Mouse (Mus musculus) forebrain, embryonic 15.5 days (tissue): ENCODE measurements around the gene Fchsd2. TPM values are rescaled to one million over a fixed set of nuclear protein-coding genes. Genes with fewer than 3 reads are reported as not detected.

ENCODE experiments used
- ATAC-seq: fragments of 200-750 bp; cut with Nextera tagmentation; replicated peaks from 2 replicates; pipeline ENCODE4 v1.8.0; 2017; ENCODE audit warnings: mild to moderate bottlenecking, moderate TSS enrichment, moderate library complexity
- H3K27ac ChIP-seq: fragments of 300-500 bp; sonication (generic); replicated peaks from 2 replicates; pipeline ENCODE4 v1.5.1; 2015; ENCODE audit warnings: mild to moderate bottlenecking, inconsistent platforms
- H3K27me3 ChIP-seq: fragments of 300-500 bp; sonication (generic); 2 replicates; pipeline ENCODE4 v1.6.1; 2015; ENCODE audit warnings: inconsistent platforms
- H3K36me3 ChIP-seq: fragments of 300-500 bp; sonication (generic); 2 replicates; pipeline ENCODE4 v1.6.1; 2015; ENCODE audit warnings: mild to moderate bottlenecking, inconsistent platforms
- H3K4me1 ChIP-seq: fragments of 300-500 bp; sonication (generic); 2 replicates; pipeline ENCODE4 v1.6.1; 2015; ENCODE audit warnings: inconsistent platforms
- H3K4me2 ChIP-seq: fragments of 300-500 bp; sonication (generic); replicated peaks from 2 replicates; pipeline ENCODE4 v1.6.1; 2015; ENCODE audit warnings: mild to moderate bottlenecking, inconsistent platforms
- H3K4me3 ChIP-seq: fragments of 300-500 bp; sonication (generic); 2 replicates; pipeline ENCODE4 v1.5.1; 2015; ENCODE audit warnings: mild to moderate bottlenecking, inconsistent platforms
- H3K9ac ChIP-seq: fragments of 300-500 bp; sonication (generic); replicated peaks from 2 replicates; pipeline ENCODE4 v1.6.1; 2015; ENCODE audit warnings: mild to moderate bottlenecking, inconsistent platforms
- H3K9me3 ChIP-seq: fragments of 300-500 bp; sonication (generic); 2 replicates; pipeline ENCODE4 v1.6.1; 2016; ENCODE audit warnings: inconsistent platforms
- WGBS: fragments of 180-500 bp; shearing (Covaris S2); methylation state at CpG from one replicate; pipeline ENCODE4 v1.1.7; 2015; ENCODE audit warnings: mixed read lengths; 5-methylcytosine and 5-hydroxymethylcytosine counted together
- polyA plus RNA-seq: library from polyadenylated mRNA; unstranded; fragments of >200 nt; fragmentation: Nextera tagmentation; extraction: Ambion mirVana; gene quantifications from 2 replicates; pipeline ENCODE4 v1.2.1, GENCODE M21; 2015

The Fchsd2 gene
- polyA plus RNA-seq, 1 experiment from 2014 or later = 45.2 TPM

GRCm38 (mm10) chr7:101083562-101084166 lies 9.0 kb upstream of the Fchsd2 start:
- ATAC-seq = no peak
- no peaks in the 10 kb centered on the region for H3K4me1 ChIP-seq
- H3K9ac ChIP-seq = no peak overlapping the region
- no peak overlapping the region for H3K27ac ChIP-seq
- H3K9me3 ChIP-seq = no peaks in the 10 kb centered on the region
- WGBS = 67% methylated on average over 9 of the region's 9 CpGs
- H3K4me3 ChIP-seq = no peak overlapping the region
- no peak overlapping the region for H3K4me2 ChIP-seq
- H3K27me3 ChIP-seq = no peaks in the 10 kb centered on the region
- H3K36me3 ChIP-seq = no peaks in the 10 kb centered on the region

DNA sequence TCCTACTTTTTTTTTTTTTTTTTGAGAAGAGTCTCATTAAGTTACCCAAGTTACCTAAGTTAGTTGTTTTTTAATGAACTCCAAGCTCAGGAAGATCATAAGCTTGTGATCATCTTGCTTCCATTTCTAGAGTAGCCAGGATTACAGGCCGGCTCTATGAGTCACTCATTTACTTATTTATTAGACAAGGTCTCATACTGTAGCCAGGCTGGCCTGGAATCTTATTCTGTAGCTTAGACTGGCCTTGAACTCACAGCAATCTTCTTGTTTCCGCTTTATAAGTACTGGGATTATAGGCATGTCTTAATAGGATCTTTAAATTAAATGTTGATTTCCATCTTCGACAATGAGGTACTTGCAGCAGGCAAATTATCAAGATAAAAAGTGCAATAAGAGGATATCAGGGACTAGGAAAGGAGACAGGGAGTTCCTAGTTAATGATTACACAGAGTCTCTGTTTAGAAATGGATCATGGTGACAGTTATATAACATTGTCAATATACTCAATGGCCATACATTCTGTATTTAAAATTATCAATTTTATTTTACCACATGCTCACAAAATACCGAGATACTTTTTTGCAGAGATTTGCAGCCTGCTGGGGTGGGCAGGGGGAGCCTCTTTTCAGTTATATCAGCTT lies 7.7 kb upstream of the Fchsd2 start:
- 86% methylated on average over 4 of the region's 4 CpGs for WGBS
- ATAC-seq = no peak
- Histone ChIP-seq H3K9ac (no peak overlapping the region), H3K9me3 (no peaks in the 10 kb centered on the region), H3K36me3 (no peaks in the 10 kb centered on the region), H3K4me3 (no peak overlapping the region), H3K27me3 (no peaks in the 10 kb centered on the region), H3K4me1 (no peaks in the 10 kb centered on the region), H3K27ac (no peak overlapping the region), H3K4me2 (no peak overlapping the region)

GRCm38 (mm10) chr7:101085779-101086178 lies 6.9 kb upstream of the Fchsd2 start:
- Histone ChIP-seq H3K4me1 (no peaks in the 10 kb centered on the region), H3K4me2 (no peak overlapping the region), H3K36me3 (no peaks in the 10 kb centered on the region), H3K27ac (no peak overlapping the region), H3K9ac (no peak overlapping the region), H3K27me3 (no peaks in the 10 kb centered on the region), H3K9me3 (no peaks in the 10 kb centered on the region), H3K4me3 (no peak overlapping the region)
- WGBS = 71% methylated on average over 4 of the region's 4 CpGs
- ATAC-seq = no peak

DNA sequence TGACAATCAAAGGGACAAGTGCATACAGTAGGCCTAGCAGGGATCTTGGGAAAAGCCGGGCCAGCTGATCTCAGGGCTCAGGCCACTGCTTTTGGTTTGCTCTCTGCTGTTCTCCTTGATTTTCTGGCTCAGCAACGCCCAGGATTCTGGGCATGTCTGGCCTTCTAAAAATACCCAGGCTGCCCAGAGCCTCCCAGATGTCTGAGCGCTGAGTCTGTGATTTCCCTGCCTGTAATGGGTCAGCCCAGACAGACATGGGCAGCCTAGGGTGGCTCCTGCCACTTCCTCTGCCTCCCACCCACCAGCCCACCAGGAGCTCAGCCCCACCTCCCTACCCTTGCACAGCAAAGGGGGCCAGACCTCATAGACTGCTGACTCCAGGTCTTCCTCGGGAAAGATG lies 4.0 kb upstream of the Fchsd2 start:
- H3K4me2 ChIP-seq = no peak overlapping the region
- H3K36me3 ChIP-seq = no peaks in the 10 kb centered on the region
- H3K4me1 ChIP-seq = peaks cover 6% of the 10 kb centered on the region; the same call in 1 of the 2 replicates
- no peaks in the 10 kb centered on the region for H3K9me3 ChIP-seq
- H3K9ac ChIP-seq = no peak overlapping the region
- no peaks in the 10 kb centered on the region for H3K27me3 ChIP-seq
- no peak for ATAC-seq
- H3K27ac ChIP-seq = no peak overlapping the region
- WGBS = 82% methylated on average over 4 of the region's 4 CpGs
- no peak overlapping the region for H3K4me3 ChIP-seq

DNA sequence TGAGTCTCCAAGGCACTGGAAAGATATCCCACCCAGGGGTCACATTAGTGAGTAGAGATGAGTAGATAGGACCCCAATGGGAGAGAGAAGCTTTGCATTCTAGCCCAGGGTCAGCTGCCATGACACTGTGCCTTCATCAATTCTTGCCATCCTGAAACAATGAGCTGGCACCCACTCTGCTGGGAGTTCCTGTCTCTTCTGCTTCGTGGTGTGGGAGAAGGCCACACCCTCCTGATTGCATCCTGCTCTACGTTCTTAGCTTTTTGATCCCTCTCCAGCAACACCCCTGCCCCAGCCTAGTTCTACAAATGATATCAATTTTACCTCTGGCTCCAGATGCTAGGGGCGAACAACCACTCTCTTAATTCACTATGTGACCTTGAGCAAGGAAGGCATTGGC lies 3.4 kb upstream of the Fchsd2 start:
- 77% methylated on average over 3 of the region's 3 CpGs for WGBS
- ATAC-seq = no peak
- Histone ChIP-seq H3K9me3 (no peaks in the 10 kb centered on the region), H3K4me3 (no peak overlapping the region), H3K27me3 (no peaks in the 10 kb centered on the region), H3K4me2 (no peak overlapping the region), H3K36me3 (no peaks in the 10 kb centered on the region), H3K4me1 (peaks cover 6% of the 10 kb centered on the region; the same call in 1 of the 2 replicates), H3K9ac (no peak overlapping the region), H3K27ac (no peak overlapping the region)

GRCm38 (mm10) chr7:101093231-101093630 lies 568 bp downstream of the Fchsd2 start:
- Histone ChIP-seq H3K9ac (no peak overlapping the region), H3K4me2 (no peak overlapping the region), H3K4me1 (peaks cover 6% of the 10 kb centered on the region; the same call in 1 of the 2 replicates), H3K9me3 (no peaks in the 10 kb centered on the region), H3K36me3 (no peaks in the 10 kb centered on the region), H3K27ac (no peak overlapping the region), H3K4me3 (no peak overlapping the region), H3K27me3 (no peaks in the 10 kb centered on the region)
- 58% methylated on average over 3 of the region's 3 CpGs for WGBS
- no peak for ATAC-seq

DNA sequence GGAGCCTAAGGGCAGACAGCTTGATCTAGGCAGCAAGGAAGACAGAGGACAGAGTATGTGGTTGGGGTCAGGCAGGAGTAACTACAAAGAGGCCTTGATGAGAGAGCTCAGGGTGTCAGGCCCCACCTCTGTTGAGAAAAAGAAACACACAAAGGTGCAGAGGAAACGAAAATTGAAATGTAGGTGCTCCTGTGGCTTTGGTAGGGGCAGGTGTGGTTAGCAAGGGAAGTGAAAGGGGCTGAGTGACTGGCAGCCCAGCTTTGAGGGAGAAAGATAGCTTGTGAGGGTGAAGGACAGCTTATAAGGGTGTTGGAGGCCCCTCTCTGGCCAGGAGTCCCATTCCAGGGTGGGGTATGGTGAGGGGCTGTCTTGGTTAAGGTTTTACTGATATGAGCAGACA lies 2.1 kb downstream of the Fchsd2 start:
- Histone ChIP-seq H3K36me3 (no peaks in the 10 kb centered on the region), H3K4me3 (no peak overlapping the region), H3K27ac (no peak overlapping the region), H3K4me1 (peaks cover 8% of the 10 kb centered on the region; the same call in 1 of the 2 replicates), H3K27me3 (no peaks in the 10 kb centered on the region), H3K4me2 (no peak overlapping the region), H3K9ac (no peak overlapping the region), H3K9me3 (no peaks in the 10 kb centered on the region)
- 66% methylated on average over 1 of the region's 1 CpGs for whole genome bisulfite sequencing
- no peak for ATAC-seq

DNA sequence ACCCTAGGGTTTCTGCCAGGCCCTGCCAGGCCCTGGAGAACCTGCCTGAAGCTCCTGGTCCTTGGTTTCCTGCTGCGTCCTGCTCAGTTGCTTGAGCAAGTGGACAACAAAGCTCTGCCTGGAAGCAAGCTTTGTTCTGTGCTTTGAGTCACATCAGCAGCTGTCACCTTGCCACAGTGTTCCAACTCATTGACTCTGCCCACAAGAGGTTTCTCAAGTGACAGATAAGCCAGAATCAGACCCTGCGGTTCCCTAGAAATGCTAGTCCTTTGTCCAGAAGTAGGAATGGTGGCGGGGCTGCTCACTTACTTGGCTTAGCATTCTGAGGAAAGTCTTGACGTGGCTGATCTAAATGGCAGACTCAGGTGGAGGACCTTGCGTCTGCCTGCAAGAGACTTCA lies 2.9 kb downstream of the Fchsd2 start:
- H3K9me3 ChIP-seq = no peaks in the 10 kb centered on the region
- H3K36me3 ChIP-seq = no peaks in the 10 kb centered on the region
- no peak overlapping the region for H3K9ac ChIP-seq
- H3K4me3 ChIP-seq = no peak overlapping the region
- 70% methylated on average over 5 of the region's 5 CpGs for WGBS
- no peak overlapping the region for H3K4me2 ChIP-seq
- ATAC-seq = no peak
- H3K4me1 ChIP-seq = peaks cover 15% of the 10 kb centered on the region; the same call in 1 of the 2 replicates
- H3K27me3 ChIP-seq = no peaks in the 10 kb centered on the region
- no peak overlapping the region for H3K27ac ChIP-seq

DNA sequence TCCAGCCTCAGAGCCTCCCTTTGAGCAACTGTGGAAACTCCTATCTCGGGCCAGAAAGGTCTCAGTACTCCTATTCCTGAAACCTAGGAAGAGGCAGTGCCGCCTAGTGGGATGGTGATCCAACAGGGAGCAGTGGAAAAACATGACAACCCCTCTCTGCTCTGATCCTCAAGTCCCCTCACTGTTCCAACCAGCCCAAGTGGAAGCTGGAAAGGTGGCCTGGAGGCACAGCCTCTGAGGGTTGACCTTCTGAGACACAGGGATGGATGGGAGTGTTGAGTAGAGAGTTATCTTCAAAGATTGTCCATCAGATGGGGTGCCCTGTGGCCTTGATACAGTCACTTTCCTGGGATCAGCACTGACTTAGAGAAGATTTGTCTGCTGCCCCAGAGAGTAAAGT lies 3.9 kb downstream of the Fchsd2 start:
- no peaks in the 10 kb centered on the region for H3K9me3 ChIP-seq
- no peaks in the 10 kb centered on the region for H3K36me3 ChIP-seq
- H3K27me3 ChIP-seq = no peaks in the 10 kb centered on the region
- no peak overlapping the region for H3K27ac ChIP-seq
- H3K4me1 ChIP-seq = peaks cover 25% of the 10 kb centered on the region
- H3K4me2 ChIP-seq = no peak overlapping the region
- 91% methylated on average over 2 of the region's 2 CpGs for WGBS
- H3K9ac ChIP-seq = no peak overlapping the region
- no peak overlapping the region for H3K4me3 ChIP-seq
- ATAC-seq = no peak

GRCm38 (mm10) chr7:101097084-101097483 lies 4.4 kb downstream of the Fchsd2 start:
- Histone ChIP-seq H3K27me3 (no peaks in the 10 kb centered on the region), H3K27ac (no peak overlapping the region), H3K4me1 (peaks cover 30% of the 10 kb centered on the region), H3K36me3 (no peaks in the 10 kb centered on the region), H3K4me3 (no peak overlapping the region), H3K9ac (no peak overlapping the region), H3K4me2 (no peak overlapping the region), H3K9me3 (no peaks in the 10 kb centered on the region)
- WGBS = 55% methylated on average over 3 of the region's 3 CpGs
- no peak for ATAC-seq

GRCm38 (mm10) chr7:101099981-101100380 lies 7.3 kb downstream of the Fchsd2 start:
- no peaks in the 10 kb centered on the region for H3K36me3 ChIP-seq
- peaks cover 27% of the 10 kb centered on the region for H3K4me1 ChIP-seq
- H3K9ac ChIP-seq = no peak overlapping the region
- H3K4me2 ChIP-seq = no peak overlapping the region
- no peak overlapping the region for H3K4me3 ChIP-seq
- H3K9me3 ChIP-seq = no peaks in the 10 kb centered on the region
- H3K27me3 ChIP-seq = no peaks in the 10 kb centered on the region
- peak overlapping the region; percentile 96 for H3K27ac ChIP-seq
- 56% methylated on average over 3 of the region's 3 CpGs for WGBS
- ATAC-seq = no peak

DNA sequence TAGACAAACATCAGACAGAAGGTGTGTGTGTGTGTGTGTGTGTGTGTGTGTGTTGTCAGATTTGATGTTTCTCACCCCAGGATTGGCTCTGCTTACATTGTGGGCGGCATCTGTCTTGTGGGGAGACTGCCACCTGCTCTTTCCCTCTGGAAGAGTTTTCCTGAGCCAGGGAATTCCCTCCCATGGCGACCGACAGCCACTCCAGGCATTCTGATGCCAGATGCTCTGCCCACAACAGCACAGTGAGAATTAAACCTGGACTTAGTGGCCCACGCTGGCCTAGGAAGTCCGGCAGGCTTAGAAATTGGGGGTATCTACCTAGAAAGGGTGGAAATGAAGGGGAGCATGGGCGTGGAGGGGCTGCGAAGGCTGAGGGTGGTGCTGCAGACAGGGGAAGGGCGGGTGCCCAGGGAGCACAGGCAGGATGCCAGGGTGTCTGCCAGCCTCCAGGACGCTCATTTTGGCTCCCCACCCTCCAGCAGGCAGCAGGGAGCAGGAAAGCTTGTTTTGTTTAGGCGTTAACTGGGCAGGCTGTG lies 8.6 kb downstream of the Fchsd2 start:
- peak; percentile 87 for ATAC-seq
- no peaks in the 10 kb centered on the region for H3K36me3 ChIP-seq
- no peaks in the 10 kb centered on the region for H3K27me3 ChIP-seq
- peak overlapping the region; percentile 96 for H3K27ac ChIP-seq
- WGBS = 19% methylated on average over 10 of the region's 10 CpGs
- H3K4me1 ChIP-seq = peaks cover 27% of the 10 kb centered on the region
- H3K9me3 ChIP-seq = no peaks in the 10 kb centered on the region
- peak overlapping the region; percentile 30 for H3K9ac ChIP-seq
- peak overlapping the region; percentile 15; the same call in 1 of the 2 replicates for H3K4me3 ChIP-seq
- H3K4me2 ChIP-seq = peak overlapping the region; percentile 37
